Mouse (Mus musculus) hindbrain, embryonic 14.5 days (tissue): ENCODE results near the gene Zdhhc5. TPM values are rescaled to one million over a fixed set of nuclear protein-coding genes. Genes with fewer than 3 reads are reported as not detected.

Experiments used
- ATAC-seq: fragments of 200-750 bp; cut with Nextera tagmentation; 2 replicates; pipeline ENCODE4 v1.8.0; 2017; ENCODE audit warnings: moderate number of reproducible peaks, mild to moderate bottlenecking, moderate TSS enrichment, moderate library complexity; ENCODE audit not compliant: low FRiP score
- DNase-seq: peaks from one replicate; pipeline ENCODE4 v3.0.0-alpha.2; 2015; ENCODE audit warnings: low spot score
- H3K27ac ChIP-seq: fragments of 300-500 bp; sonication (generic); 2 replicates; pipeline ENCODE4 v1.5.1; 2014; ENCODE audit warnings: mild to moderate bottlenecking, moderate library complexity
- H3K27me3 ChIP-seq: fragments of 300-500 bp; sonication (generic); 2 replicates; pipeline ENCODE4 v1.6.1; 2014; ENCODE audit warnings: mild to moderate bottlenecking, low read length, mixed read lengths; ENCODE audit not compliant: control insufficient read depth, insufficient read depth
- H3K36me3 ChIP-seq: fragments of 300-500 bp; sonication (generic); replicated peaks from 2 replicates; pipeline ENCODE4 v1.6.1; 2014; ENCODE audit not compliant: control insufficient read depth, insufficient read depth
- H3K4me1 ChIP-seq: fragments of 300-500 bp; sonication (generic); replicated peaks from 2 replicates; pipeline ENCODE4 v1.6.1; 2014; ENCODE audit warnings: antibody characterized with exemption, low read length, mixed read lengths; ENCODE audit not compliant: control insufficient read depth, insufficient read depth
- H3K4me2 ChIP-seq: fragments of 300-500 bp; sonication (generic); replicated peaks from 2 replicates; pipeline ENCODE4 v1.6.1; 2014; ENCODE audit warnings: mild to moderate bottlenecking, moderate library complexity
- H3K4me3 ChIP-seq: fragments of 300-500 bp; sonication (generic); replicated peaks from 2 replicates; pipeline ENCODE4 v1.5.1; 2014; ENCODE audit warnings: mild to moderate bottlenecking, low read length
- H3K9ac ChIP-seq: fragments of 300-500 bp; sonication (generic); 2 replicates; pipeline ENCODE4 v1.6.1; 2014
- H3K9me3 ChIP-seq: fragments of 300-500 bp; sonication (generic); 2 replicates; pipeline ENCODE4 v1.6.1; 2016; ENCODE audit warnings: low read length; ENCODE audit not compliant: control insufficient read depth
- WGBS: fragments of 180-500 bp; shearing (Covaris S2); extraction: QIAGEN DNeasy Blood & Tissue Kit; methylation state at CpG from one replicate; pipeline ENCODE4 v1.1.7; 2014; 5-methylcytosine and 5-hydroxymethylcytosine counted together
- polyA plus RNA-seq: library from polyadenylated mRNA; unstranded; fragments of >200 nt; fragmentation: Nextera tagmentation; extraction: Ambion mirVana; gene quantifications from 2 replicates; pipeline ENCODE4 v1.2.1, GENCODE M21; 2014

The Zdhhc5 gene
- polyA plus RNA-seq, 1 experiment from 2014 or later, result 21.9 TPM

DNA sequence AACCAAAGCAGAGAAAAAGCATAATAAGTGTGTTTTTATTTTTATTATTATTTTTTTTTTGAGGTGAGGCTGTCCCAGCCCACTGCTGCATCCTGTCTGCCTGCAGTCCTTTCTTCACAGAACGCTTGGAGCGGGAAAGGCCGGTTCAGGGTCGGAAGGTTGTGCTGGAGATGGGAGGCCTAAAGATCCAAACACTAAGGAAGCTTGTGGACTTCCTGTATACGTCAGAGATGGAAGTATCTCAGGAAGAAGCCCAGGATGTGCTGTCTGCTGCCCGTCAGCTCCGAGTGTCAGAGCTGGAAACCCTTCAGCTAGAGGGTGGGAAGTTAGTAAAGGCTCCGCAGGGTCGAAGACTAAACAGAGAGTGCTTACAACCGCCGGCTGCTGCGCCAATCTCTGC is 48.9 kb downstream of the Zdhhc5 start:
- H3K4me2 ChIP-seq, result no peak overlapping the region
- H3K36me3 ChIP-seq, result no peaks in the 10 kb centered on the region; the same call in 1 of the 2 replicates
- no peak overlapping the region for H3K4me3 ChIP-seq
- H3K27ac ChIP-seq, result no peak overlapping the region
- 68% methylated on average over 12 of the region's 12 CpGs for WGBS
- H3K27me3 ChIP-seq, result no peaks in the 10 kb centered on the region
- ATAC-seq (no peak), DNase-seq (no peak)
- no peaks in the 10 kb centered on the region for H3K9me3 ChIP-seq
- H3K9ac ChIP-seq, result no peak overlapping the region
- peaks cover 10% of the 10 kb centered on the region for H3K4me1 ChIP-seq

DNA sequence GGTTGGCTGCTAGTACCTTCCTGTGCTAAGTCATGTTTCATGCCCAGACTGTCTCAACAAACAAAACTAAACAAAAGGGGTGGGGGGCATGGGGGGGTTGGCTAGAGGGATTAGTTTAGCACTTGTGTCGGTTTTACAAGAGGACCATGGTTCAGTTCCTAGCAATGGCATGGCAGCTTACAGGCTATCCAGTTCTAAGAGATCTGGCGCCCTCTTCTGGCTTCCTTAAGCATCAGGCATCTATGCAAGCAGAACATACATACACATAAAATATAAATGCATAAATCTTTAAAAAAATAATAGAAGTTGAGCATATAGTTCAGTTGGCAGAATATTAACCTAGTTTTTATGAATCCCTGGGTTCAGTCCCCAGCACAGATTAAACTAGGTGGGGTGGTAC is 52.1 kb downstream of the Zdhhc5 start:
- Histone ChIP-seq H3K4me3 (no peak overlapping the region), H3K4me2 (no peak overlapping the region), H3K9me3 (no peaks in the 10 kb centered on the region)

DNA sequence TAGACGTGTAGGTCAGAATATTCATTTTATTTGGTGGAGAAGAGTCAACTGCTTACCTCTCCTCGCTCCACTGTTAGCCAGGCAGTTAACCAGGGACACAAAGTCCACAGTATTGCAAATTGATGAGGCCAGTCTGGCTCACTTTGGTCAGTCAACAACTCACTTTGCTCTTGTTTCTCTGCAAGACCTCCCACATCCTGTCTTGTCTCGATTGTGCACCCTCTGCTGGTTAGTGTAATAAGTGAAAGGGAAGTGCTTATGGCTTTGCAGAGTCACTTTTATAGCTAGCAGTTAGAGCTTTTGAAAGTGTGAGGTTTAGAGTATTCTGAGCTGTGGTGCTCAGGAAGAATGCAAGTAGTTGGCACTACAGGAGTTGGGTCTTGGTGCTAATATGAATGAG is 54.7 kb downstream of the Zdhhc5 start:
- Histone ChIP-seq H3K9ac (no peak overlapping the region), H3K27ac (no peak overlapping the region), H3K4me3 (no peak overlapping the region), H3K36me3 (no peaks in the 10 kb centered on the region), H3K4me2 (no peak overlapping the region), H3K4me1 (no peaks in the 10 kb centered on the region), H3K27me3 (no peaks in the 10 kb centered on the region), H3K9me3 (no peaks in the 10 kb centered on the region)
- 79% methylated on average over 3 of the region's 3 CpGs for WGBS
- DNase-seq (no peak), ATAC-seq (no peak)

More for the DNA sequence above, 52.1 kb downstream of the Zdhhc5 start:
- DNase-seq (no peak), ATAC-seq (no peak)
- H3K27me3 ChIP-seq, result no peaks in the 10 kb centered on the region
- no peak overlapping the region for H3K9ac ChIP-seq
- WGBS, result 19% methylated on average over 2 of the region's 2 CpGs
- no peaks in the 10 kb centered on the region for H3K4me1 ChIP-seq
- H3K36me3 ChIP-seq, result no peaks in the 10 kb centered on the region; the same call in 1 of the 2 replicates
- H3K27ac ChIP-seq, result no peak overlapping the region

DNA sequence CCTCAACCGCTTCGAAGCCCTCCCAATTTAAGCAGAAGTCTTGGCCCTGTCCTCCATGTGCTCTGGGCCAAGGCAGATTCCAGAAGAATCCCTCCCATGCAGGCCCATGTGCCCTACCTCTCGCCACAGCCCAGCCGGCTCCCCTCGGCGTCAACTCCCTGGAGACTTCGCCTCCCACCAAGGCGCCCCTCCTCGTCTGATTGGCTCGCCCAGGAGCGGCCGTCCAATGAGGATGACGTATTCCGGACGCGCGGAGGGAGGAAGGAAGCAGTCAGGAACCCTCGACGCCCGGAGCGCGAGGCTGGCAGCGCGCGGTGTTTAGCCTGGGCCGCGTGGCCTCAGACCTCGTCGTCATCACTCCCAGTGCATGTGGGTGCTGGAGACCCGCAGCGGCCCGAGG is 56.2 kb downstream of the Zdhhc5 start, which contains the start of gene Btbd18:
Gene Btbd18, plus strand, starts transcription at position 274 of the 400 bp plus-strand sequence.
- Histone ChIP-seq H3K36me3 (no peaks in the 10 kb centered on the region), H3K4me1 (no peaks in the 10 kb centered on the region), H3K9me3 (no peaks in the 10 kb centered on the region), H3K27me3 (no peaks in the 10 kb centered on the region), H3K4me2 (no peak within 1 kb of the TSS), H3K27ac (no peak within 1 kb of the TSS), H3K9ac (no peak within 1 kb of the TSS), H3K4me3 (no peak within 1 kb of the TSS)
- no peak for ATAC-seq
- no peak for DNase-seq
- 95% methylated on average over 32 of the region's 32 CpGs for WGBS

DNA sequence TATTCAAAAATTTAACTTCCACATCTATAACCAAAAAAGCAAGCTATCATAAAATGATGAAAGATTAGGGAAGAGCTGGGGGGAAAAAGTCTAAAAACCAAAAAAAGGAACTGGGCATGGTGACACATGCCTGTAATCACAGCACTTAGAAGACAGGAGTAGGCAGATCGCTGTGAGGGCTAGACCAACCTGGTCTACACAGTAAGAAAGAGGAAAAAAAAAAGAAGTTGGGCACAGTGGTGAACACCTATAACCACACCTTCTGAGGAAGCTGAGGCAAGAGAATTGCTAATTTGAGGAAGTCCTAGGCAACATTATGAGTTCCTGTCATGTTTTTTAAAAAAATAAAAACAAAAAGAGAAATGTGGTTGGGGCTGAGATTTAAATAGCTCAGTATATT is 59.1 kb downstream of the Zdhhc5 start:
- no peak overlapping the region for H3K27ac ChIP-seq
- no peaks in the 10 kb centered on the region for H3K36me3 ChIP-seq
- no peak overlapping the region for H3K4me3 ChIP-seq
- H3K9me3 ChIP-seq, result no peaks in the 10 kb centered on the region
- H3K9ac ChIP-seq, result no peak overlapping the region
- ATAC-seq, result no peak
- 64% methylated on average over 1 of the region's 1 CpGs for WGBS
- no peaks in the 10 kb centered on the region for H3K27me3 ChIP-seq
- no peak overlapping the region for H3K4me2 ChIP-seq
- DNase-seq, result no peak
- H3K4me1 ChIP-seq, result 0 out of 2 replicates have a peak, but pooled peaks cover 8% of the 10 kb centered on the region

DNA sequence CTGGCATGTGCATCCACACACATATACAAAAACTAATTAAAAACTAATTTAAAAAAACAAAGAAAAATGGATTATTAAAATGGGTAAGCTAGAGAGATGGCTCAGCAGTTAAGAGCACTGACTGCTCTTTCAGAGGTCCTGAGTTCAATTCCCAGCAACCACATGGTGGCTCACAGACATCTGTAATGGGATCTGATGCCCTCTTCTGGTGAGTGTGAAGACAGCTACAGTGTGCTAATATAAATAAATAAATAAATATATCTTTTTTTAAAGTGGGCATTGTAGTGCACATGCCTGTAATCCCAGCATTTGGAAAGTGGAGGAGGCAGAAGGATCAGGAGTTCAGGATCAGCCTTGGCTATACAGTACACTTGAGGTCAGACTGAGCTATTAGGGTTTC is 61.6 kb downstream of the Zdhhc5 start:
- Histone ChIP-seq H3K4me1 (0 out of 2 replicates have a peak, but pooled peaks cover 8% of the 10 kb centered on the region), H3K4me3 (no peak overlapping the region), H3K9me3 (no peaks in the 10 kb centered on the region), H3K27ac (no peak overlapping the region), H3K9ac (no peak overlapping the region), H3K4me2 (no peak overlapping the region), H3K36me3 (no peaks in the 10 kb centered on the region), H3K27me3 (no peaks in the 10 kb centered on the region)
- no peak for DNase-seq
- no peak for ATAC-seq

DNA sequence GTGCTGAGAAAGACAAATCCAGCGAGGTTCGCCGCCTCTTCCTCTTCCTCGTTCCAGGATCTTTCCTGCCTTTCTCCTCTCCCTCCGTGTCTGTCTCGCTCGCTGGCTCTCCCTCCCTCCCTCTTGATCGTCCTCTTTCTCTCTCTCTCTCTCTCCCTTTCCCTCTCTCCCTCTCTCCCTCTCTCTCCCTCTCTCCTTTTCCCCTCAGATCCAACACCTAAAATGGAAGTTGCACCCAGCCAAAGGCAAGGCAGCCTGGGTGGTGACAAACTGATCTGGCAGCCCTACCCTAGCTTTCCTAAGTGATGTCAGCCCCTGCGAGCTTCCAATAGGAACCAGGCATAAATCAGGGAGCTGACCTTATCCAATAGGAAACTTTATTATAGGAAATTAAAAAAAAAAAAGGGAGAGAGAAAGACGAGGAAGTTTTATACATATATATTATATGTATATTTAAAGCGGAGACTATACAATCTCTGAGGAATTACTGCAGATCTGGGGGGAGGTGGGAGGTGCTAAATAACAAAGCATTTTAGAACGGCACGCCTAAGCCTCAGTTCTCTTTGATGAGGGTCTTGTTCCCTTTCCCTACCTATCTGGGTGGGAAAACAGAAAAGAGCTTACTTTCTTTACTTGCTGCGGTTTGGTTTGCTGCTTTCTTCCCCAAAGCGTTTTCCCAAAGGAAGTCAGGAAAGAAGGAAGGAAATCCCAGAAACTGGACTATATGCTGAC is 64.3 kb downstream of the Zdhhc5 start, which contains the start of gene Ctnnd1:
Gene Ctnnd1, minus strand, starts transcription at position 302 of the 732 bp plus-strand sequence.
- Histone ChIP-seq H3K9ac (peak within 1 kb of the TSS; percentile 91), H3K4me3 (peak within 1 kb of the TSS; percentile 70), H3K27me3 (no peaks in the 10 kb centered on the region), H3K9me3 (no peaks in the 10 kb centered on the region), H3K27ac (peak within 1 kb of the TSS; percentile 94), H3K4me2 (peak within 1 kb of the TSS; percentile 82), H3K4me1 (peaks cover 30% of the 10 kb centered on the region), H3K36me3 (no peaks in the 10 kb centered on the region)
- ATAC-seq (peak; percentile 98), DNase-seq (peak; percentile 90)
- under 1% methylated on average over 15 of the region's 15 CpGs for WGBS

DNA sequence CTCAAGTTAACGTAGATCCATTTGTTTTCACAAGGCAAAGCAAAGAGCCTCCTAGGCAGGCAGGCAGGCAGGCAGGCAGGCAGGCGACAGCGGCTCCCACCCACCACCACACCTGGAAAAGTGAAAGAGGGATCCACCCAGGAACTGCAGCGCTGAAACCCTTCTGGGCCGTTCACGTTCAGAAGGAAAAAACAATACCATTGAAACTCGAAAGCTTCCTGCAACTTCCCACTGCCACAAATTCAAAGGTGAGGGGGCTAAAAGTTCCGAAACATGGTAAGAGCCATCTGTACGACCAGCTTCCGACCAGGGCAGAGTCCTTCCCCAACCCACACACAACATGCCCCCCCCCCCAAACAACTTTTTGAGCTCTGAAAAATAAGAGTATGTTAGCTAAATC is 65.3 kb downstream of the Zdhhc5 start:
- H3K4me2 ChIP-seq, result peak overlapping the region; percentile 82
- WGBS, result 2% methylated on average over 10 of the region's 10 CpGs
- H3K4me1 ChIP-seq, result peaks cover 31% of the 10 kb centered on the region
- ATAC-seq, result no peak
- H3K9ac ChIP-seq, result peak overlapping the region; percentile 91
- DNase-seq, result no peak
- peak overlapping the region; percentile 70 for H3K4me3 ChIP-seq
- no peaks in the 10 kb centered on the region for H3K27me3 ChIP-seq
- H3K36me3 ChIP-seq, result no peaks in the 10 kb centered on the region
- H3K27ac ChIP-seq, result peak overlapping the region; percentile 94
- no peaks in the 10 kb centered on the region for H3K9me3 ChIP-seq

DNA sequence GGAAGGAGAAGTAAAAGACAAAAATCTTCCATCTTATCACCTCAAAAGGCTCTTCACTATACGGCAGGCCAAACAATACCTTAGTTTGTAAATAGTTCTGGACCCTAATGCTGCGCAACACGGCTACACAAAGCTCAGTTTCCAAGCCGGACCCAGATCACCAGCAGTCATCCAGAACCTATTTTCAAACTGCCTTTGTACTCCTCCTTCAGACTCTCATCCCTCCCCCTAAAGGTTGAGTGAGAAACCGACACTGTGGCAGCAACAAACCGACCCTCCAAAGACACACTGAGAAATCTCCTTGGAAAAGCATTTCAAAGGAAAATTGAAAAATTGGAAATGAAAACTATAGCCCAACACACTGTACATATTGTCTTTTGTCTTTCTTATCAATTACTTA is 66.6 kb downstream of the Zdhhc5 start:
- Histone ChIP-seq H3K9ac (peak overlapping the region; percentile 91), H3K27ac (peak overlapping the region; percentile 74), H3K4me2 (peak overlapping the region; percentile 82), H3K36me3 (no peaks in the 10 kb centered on the region), H3K9me3 (no peaks in the 10 kb centered on the region), H3K4me1 (peaks cover 31% of the 10 kb centered on the region), H3K4me3 (peak overlapping the region; percentile 70), H3K27me3 (no peaks in the 10 kb centered on the region)
- 18% methylated on average over 6 of the region's 6 CpGs for WGBS
- DNase-seq (no peak), ATAC-seq (peak; percentile 59; the same call in 1 of the 2 replicates)
